Mouse (Mus musculus) frontal cortex, adult (tissue): ENCODE measurements around the gene Scgn.

ENCODE experiments used
- ATAC-seq: cut with Nextera tagmentation; 2 replicates; pipeline ENCODE4 v1.9.2; 2017; ENCODE audit warnings: mild to moderate bottlenecking, moderate library complexity, mixed read lengths; ENCODE audit not compliant: low TSS enrichment

The Scgn gene

GRCm38 (mm10) chr13:23990928-23991327 is at the start of gene Scgn:
Gene Scgn, minus strand, starts transcription at chr13:23991214.
- peak; percentile 74 for ATAC-seq

DNA sequence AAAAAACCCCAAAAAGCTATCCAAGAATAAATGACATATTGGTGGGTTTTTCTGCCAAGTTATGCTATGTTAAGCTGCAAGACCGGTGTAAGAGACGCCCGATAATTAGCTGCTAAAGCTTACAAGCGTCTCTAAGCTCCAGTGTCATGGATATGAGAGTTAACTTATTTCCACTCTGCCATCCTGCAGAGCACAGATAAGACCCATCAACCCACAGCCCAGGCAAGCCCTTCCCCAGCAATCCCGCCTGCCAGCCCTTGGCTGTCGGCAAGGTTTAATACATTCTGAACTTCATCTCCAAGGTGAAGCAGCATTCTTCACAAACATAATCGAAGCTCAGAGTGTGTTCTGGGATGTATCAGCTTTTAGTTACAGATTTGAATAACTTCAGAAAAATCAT is 49.2 kb upstream of the Scgn start:
- ATAC-seq, result no peak

DNA sequence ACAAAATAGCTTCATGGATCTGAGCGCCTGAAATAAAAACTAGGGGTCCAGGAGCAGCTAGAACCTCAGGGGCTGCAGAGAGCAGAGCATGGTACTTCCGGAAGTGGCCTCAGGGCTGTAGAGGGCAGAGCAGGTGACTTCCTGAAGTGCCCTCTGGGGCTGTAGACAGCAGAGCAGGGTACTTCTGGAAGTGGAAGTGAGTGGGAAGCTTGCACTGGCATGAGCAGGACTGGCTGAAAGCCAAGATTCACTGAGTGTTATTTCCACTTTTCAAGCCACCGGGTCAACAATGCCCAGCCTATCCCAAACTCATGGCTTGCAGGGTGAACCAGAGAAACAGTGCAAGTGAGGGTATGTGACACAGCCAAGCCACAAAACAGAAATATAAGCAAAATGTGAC is 46.5 kb upstream of the Scgn start:
- peak; percentile 44; the same call in 1 of the 2 replicates for ATAC-seq

DNA sequence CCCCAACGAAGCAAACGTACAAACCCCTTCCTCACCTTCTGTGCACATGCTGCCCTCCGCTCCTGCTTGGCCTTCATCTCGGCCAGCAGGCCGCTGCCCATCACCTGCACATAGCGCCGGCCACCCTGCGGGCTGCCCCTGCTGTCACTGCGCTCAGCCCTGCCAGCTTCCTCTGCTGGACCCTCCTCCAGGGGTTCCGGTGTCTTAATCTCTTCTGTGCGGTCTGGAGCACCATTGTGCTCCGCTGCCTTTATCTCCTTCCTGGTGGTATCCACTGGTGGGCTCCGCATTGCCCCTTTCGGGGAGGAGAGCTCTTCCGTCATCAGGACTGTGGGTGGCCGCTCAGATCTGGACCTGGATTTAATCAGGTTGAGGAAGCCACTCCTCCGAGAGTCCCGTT is 45.1 kb upstream of the Scgn start:
- no peak for ATAC-seq

DNA sequence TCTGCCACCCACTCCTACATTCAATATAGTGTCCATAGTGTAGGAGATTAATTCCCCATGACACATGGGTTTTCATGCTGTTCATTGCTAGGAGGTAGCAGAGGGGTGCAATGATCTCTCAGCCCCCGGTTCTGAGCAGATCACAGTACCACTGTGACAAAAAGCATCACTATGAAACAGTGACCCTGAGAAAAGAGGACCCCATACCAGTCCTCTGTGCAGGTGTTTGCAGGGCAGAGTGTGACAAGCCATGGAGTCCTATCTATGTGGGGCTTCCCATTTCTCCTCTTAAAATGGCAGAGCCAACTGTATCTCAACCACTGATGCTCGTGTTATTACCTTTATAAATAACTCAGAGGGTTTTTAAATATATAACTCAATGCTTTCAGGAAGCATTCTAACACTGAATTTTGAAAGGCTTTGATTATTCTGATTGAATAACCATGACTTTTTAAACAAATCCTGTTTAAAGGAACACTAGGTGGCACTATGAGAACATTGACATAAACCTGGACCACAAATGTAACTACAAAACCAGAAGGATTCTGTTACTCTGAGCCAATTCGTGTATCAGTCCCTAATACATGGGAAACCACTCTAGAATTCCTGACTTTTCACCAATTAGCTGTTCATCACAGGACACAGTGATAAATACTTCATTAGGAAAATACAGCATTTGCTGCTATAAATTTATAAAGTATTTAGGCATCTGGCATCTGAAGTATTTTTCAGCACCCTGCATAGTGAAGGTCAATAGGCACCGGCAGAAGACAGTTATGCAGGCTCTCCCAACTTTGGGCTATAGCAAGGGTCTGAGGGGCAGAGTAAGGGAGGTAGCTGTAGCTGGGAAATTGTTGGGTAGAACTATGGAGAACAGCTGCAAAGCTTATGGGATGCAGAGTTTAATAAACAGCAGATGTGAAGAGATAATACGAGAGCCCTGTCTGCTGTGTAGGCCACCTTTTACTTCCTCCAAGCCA is 36.5 kb upstream of the Scgn start:
- peak; percentile 65 for ATAC-seq

GRCm38 (mm10) chr13:24018515-24018914 is 27.5 kb upstream of the Scgn start:
- no peak for ATAC-seq

DNA sequence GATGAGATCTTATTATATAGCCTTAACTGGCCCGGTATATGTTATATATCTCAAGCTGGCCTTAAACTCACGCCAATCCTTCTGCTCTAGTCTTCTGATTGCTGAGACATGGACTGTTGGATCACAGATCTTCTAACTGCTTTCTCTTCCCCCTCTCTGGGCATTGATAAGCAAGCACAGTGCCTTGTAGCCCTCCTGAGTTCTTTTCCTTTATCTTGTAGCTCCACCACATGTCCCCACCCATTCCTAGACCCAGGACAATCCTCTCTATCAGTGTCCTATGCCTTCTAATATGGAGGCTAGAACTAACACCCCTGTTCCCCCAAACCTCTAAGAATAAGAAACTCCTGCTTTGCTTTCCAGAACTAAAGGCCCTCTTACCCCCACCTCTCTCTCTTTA is 14.5 kb upstream of the Scgn start:
- no peak for ATAC-seq

DNA sequence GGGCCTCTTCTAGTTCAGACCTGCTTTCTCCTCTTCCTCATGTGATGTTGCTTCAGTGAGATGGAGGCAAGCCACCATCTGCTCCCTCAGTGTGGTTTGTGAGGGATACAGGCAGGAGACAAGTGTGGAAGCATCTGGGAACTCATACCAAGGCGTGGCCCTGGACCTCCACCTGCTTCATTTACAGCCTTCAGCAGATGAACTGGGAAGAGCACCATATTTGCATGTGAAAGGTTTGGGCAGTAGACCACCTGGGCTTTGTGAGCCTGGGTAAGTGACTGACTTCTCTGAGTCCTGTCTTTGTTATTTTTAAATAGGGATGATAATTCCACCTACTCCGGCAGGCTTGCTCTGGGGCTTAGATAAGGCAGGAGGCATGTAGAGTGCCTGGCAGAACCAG is 10.8 kb upstream of the Scgn start:
- ATAC-seq, result no peak

DNA sequence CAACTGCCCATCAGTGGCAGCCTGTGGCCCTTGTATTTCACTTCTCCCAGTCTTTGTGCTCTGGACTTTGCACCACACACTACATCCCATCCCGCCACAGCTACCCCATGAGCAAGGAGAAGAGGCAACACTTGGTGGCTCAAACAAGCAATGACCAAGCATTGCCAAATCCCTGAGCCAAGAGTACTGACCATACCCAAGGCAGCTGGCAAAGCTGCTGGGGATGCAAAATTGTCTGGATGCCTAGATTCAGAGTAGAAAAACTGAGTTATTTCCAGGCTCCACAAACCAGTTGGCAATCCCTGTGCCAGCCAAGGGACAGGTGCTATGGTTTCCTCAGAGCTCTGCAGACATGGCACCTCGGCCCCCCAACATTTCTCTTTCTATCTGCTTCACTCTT is 10.1 kb upstream of the Scgn start:
- ATAC-seq, result no peak; the same call in 1 of the 2 replicates

DNA sequence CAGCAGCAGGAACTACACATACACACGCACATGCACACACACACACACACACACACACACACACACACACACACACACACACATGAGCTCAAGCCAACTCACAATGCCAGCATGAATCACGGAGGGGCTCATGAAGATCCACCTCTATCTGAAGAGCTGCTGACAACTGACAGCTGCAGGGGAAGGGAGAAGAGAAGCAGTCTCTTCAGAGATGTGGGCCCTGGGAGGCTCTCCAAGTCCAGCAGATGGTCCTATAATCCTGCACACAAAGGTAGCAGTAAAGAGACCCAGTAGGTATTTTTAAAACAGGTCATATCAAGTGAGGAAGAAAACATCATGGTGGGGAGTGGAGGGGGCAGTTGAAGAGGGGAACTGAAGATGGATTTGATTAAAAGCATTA is 7.8 kb upstream of the Scgn start:
- ATAC-seq, result 0 out of 2 replicates have a peak, but pooled peaks have one; percentile 50

DNA sequence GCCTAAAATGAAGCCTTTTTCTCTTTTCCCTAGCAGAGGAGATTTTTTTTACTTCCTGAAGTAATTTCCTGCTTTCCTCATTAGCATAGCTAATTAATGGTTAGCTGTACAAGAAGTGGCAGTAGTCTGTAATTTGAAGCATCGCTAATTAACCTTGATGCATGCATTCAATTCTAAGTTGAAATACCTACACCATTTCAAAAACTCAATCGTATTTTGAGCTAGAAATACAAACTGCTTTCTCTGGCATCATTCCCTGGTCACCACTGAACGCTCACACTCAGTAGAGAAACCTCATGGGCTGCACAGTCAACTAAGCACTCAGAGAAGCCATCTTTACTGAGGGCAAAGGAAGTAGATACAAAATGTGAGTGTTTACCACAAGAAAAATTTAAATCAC is 3.7 kb upstream of the Scgn start:
- ATAC-seq, result no peak

DNA sequence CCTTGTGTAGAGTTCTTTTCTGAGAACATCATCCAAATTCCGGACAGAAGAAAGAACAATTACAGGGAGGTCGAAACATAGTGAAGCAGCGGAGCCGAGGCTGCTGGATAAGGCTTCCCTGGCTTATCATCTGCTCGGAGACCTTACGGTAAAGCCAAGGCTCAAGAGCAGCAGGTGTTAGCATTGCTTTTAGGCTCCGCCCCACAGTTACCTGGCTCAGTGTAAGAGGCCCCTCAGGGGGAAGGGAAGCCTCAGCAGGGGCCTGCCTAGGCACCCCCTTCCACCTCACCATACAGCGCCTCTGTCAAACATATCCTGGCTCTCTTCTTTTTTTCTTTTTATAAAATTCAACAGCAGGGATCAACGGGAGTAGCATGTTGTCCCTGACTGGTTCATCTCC is 3.0 kb upstream of the Scgn start:
- no peak for ATAC-seq

- no peak for ATAC-seq
These were observed 563 bp downstream of the Scgn start for GRCm38 (mm10) chr13:23990451-23990850.

- ATAC-seq, result no peak
These were observed 5.9 kb downstream of the Scgn start for GRCm38 (mm10) chr13:23985130-23985529.

- ATAC-seq, result 0 out of 2 replicates have a peak, but pooled peaks have one; percentile 13
These were observed 18.7 kb downstream of the Scgn start for GRCm38 (mm10) chr13:23972271-23972670.

DNA sequence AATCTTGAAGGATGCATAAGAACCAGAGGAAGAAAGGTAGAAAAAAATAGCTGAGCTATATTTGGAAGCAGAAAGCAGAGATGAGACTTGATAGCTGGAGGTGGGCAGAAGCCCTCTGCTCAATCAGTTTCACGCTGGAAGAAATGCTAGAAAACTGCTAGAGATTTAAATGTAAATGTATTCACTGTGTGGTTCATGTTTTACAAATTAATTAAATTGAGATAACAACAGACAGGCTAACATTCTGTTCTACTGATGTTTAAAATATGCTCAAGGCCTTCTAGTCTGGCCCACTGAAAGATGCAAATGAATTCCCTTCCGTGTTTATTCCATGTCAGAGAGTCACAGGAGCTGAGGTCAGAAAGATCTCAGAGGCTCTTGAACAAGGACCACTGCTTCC is 19.1 kb downstream of the Scgn start:
- peak; percentile 76 for ATAC-seq

DNA sequence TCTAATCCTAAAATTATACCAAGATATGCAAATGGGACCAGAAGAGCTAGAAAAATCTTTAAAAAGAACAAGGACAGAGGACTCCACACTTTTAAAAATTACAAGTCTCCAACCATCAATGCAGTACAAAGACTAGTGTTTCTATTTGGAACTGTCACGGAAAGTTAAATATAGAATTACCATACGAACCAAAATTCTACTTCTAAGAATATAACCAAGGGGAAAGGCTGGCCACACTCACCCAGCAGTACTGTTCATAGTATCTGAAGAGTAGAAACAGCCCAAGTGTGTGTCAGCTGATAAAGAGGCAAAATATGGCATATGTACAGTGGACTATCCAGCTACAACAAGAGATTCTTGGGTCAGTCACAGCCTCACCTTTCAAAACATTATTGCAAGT is 26.1 kb downstream of the Scgn start:
- peak; percentile 93 for ATAC-seq

DNA sequence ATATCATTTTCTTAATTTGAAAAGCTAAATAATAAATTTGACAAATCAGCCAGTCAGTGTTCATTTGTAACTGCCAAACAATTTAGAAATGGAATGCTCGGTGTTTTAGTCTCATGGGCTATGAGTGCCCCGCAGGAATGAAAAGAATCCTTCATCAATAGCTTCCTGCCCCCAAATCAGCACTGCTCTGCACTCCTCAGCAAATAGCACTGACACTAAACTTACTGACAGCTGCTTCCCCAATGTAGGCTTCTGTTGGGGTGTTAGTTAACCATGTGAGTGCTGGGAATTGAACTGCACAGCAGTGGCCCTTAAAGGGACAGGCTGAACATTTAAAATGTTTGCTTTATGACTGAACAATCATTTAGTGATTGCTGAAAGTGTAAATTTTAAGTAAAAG is 31.2 kb downstream of the Scgn start:
- no peak for ATAC-seq

DNA sequence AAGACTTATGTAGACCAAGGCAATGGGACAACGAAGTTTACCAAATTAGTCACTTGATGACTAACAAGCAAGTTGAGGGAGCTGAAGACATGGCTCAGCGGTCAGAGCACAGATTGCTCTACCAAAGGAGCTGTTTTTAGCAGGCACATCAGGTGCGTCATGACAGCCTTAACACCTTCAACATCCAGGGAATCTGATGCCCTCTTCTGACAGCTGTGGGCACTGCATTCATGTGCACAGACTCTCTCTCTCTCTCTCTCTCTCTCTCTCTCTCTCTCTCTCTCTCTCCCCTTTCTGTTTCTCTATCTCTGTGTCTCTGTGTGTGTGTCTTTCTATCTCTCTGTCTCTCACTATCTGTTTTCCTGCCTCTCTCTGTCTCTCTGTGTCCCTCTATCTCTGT is 40.1 kb downstream of the Scgn start:
- ATAC-seq, result 0 out of 2 replicates have a peak, but pooled peaks have one; percentile 34

DNA sequence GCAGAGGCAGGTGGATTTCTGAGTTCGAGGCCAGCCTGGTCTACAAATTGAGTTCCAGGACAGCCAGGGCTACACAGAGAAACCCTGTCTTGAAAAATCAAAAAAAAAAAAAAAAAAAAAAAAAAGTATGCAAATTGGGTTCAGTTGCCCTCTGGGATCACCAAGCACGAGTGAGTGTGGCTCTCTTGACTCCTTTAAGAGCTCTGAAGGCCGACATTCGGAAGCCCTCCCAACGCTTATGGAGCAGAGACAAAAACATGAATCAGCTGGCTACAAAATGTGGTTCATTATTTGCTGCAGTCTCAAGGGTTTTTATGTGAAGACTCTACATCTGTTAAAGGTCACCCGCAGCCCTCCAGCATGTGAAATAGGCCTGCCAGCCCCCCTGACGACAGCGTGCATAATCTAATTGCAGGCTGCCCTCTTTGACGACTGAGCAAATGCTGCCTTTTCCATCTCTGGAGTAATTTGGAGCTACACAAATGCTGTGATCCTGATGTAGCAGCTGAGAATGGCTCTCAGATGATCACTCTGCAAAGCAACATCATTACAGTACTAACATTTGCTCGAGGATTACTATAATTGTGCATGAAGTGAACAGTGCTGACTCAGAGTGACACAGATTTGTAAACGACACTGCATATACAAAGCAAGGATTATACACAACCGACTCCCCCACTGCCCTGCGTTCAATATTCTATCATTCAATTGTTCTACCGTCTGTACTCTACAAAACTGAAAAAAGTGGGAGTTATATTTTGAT is 41.3 kb downstream of the Scgn start:
- ATAC-seq, result peak; percentile 79

DNA sequence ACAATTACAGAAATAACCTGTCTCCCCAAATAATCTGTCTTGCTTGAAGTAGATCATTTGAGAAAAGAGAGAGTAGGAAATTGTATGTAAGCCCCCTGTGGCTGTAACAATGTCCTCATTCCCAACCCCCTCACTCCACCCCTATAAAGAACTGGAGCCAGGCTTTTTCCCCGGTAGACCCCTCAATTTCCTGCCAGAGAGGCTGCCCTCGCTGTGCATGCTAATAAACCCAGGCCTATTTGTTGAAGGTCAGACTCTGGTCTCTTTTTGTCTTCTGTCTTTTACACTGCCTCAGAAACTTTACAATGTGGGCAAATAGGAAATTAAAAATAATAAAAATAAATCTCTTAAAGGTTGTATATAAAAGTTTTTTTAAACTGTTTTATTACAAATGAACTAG is 44.8 kb downstream of the Scgn start:
- ATAC-seq, result no peak

DNA sequence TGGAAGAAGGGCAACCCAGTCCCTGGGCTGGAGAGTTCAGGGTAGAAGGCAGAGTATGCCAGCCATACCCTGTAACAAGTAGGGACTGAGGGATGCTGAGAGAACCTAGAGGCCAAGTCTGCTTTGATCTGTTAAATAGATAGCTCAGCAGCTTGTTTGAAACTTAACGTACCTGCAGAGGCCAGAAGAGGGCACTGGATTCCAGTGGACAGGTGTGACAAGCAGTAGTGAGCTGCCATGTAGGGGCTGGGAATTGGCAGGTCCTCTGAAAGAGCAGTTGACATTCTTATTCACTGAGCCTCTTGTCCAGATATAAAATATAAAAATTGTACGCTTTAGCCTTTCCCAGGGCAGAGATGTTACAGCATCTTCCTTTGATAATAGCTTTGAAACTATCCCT is 48.2 kb downstream of the Scgn start:
- ATAC-seq, result no peak

DNA sequence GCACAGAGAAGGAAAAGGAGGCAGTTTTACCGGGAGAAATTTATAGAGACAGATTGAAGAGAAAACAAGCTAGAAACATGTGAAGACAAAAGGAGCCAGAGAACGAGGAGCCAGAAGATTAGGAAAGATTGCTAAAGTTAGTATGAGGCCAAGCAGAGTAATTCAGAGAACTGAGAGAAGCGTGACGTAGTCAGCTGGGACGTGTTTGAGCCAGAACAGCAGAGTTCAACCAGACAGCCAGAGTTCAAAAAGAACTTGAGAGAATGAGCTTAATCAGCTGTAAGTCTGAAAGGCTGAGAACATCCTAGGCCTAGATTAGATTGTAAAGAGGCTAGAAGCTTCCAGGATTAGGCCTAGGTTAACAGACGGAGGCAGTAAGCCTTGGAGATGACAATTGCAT is 50.7 kb downstream of the Scgn start:
- ATAC-seq, result no peak
